Mouse (Mus musculus): ENCODE measurements around the gene Fyn. TPM values are rescaled to one million over a fixed set of nuclear protein-coding genes. Genes with fewer than 3 reads are reported as not detected.
A peak's percentile ranks its signal among the peaks of the same experiment; 100 is the strongest.

Fyn gene
- polyA plus RNA-seq, 1 experiment from 2014 or later = 13.4 TPM

DNA sequence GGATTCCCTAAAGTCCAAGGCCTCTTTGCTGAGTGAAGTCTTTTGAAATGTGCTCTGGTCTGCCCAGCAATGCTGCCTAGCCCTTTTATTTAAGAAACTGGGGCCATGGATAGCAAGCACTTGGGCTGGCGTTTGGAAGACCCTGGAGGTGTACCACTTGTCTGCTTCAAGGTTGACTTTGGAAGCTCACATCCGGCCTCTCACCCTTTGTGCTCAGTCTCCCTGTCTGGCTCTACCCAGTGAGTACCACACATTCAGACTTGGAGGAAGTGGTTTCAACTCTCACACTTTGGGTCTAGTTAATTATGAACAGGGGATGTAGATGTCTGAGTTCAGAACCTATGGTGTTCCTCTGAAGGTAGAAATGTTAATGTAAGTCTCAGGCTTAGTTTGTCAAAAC lies 2.8 kb downstream of the Fyn start:
- peak overlapping the region; percentile 91 for H3K4me2 ChIP-seq (ENCODE audit: low read depth, low read length)
- no peak overlapping the region for H3K9ac ChIP-seq (ENCODE audit: low read length)
- no peak for ATAC-seq (ENCODE audit: low read depth)
- peaks cover 3% of the 10 kb centered on the region; the same call in 1 of the 2 replicates for H3K27me3 ChIP-seq (ENCODE audit: control insufficient read depth, insufficient read depth, low read depth, low read length)
- H3K4me1 ChIP-seq (replicated peaks; ENCODE audit: control insufficient read depth, insufficient read depth, low read length) = peaks cover 12% of the 10 kb centered on the region
- H3K36me3 ChIP-seq (ENCODE audit: control insufficient read depth, insufficient read depth, low read length) = no peaks in the 10 kb centered on the region
- peak overlapping the region; percentile 89; the same call in 1 of the 2 replicates for H3K4me3 ChIP-seq (ENCODE audit: low read length)
- H3K27ac ChIP-seq (ENCODE audit: low read length) = no peak overlapping the region
- WGBS = 40% methylated on average over 2 of the region's 2 CpGs
- no peaks in the 10 kb centered on the region for H3K9me3 ChIP-seq (ENCODE audit: control insufficient read depth, low read length)

DNA sequence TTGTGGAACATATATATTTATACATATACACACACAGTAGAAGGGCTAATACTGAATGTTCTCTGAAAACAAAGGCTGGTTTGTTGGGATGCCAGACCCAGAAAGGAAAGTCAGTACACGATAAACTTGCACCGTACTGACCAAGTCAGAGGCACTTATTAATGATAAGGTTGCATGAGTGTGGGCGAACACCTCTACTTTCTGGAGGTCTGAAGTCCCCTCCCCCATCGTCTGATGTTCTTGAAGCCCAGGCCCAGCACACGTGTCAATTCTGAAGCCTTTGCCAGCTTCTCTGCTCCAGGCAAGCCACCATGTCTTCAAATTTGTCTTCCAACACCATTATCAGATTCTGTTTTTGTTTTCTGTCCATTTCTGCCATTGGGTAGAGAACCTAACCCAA lies 3.3 kb downstream of the Fyn start:
- H3K27ac ChIP-seq (ENCODE audit: low read length) = no peak overlapping the region
- no peaks in the 10 kb centered on the region for H3K36me3 ChIP-seq (ENCODE audit: control insufficient read depth, insufficient read depth, low read length)
- peaks cover 12% of the 10 kb centered on the region for H3K4me1 ChIP-seq (replicated peaks; ENCODE audit: control insufficient read depth, insufficient read depth, low read length)
- WGBS = 57% methylated on average over 5 of the region's 5 CpGs
- H3K9me3 ChIP-seq (ENCODE audit: control insufficient read depth, low read length) = no peaks in the 10 kb centered on the region
- H3K9ac ChIP-seq (ENCODE audit: low read length) = no peak overlapping the region
- H3K4me2 ChIP-seq (ENCODE audit: low read depth, low read length) = no peak overlapping the region
- H3K4me3 ChIP-seq (ENCODE audit: low read length) = no peak overlapping the region
- peaks cover 3% of the 10 kb centered on the region; the same call in 1 of the 2 replicates for H3K27me3 ChIP-seq (ENCODE audit: control insufficient read depth, insufficient read depth, low read depth, low read length)
- ATAC-seq (ENCODE audit: low read depth) = no peak

DNA sequence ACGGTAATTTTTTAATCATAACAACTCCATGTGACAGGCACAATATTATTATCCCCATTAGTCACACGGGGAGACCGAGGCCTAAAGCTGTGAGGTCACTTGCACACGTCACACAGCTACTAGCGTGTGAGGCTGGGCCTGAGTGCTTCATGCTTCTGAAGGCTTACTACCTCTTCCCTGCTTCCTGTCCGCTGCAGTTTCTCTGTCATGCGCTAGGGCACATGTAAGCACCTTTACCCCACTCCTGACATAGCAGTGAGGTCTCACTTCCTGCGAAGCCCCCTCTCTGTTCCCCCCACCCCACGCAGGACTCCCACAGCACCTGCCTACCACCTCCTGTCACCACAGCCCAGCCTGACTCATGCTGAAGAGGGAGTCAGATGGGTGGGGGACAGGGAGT lies 8.0 kb downstream of the Fyn start:
- H3K9me3 ChIP-seq (ENCODE audit: control insufficient read depth, low read length) = no peaks in the 10 kb centered on the region

DNA sequence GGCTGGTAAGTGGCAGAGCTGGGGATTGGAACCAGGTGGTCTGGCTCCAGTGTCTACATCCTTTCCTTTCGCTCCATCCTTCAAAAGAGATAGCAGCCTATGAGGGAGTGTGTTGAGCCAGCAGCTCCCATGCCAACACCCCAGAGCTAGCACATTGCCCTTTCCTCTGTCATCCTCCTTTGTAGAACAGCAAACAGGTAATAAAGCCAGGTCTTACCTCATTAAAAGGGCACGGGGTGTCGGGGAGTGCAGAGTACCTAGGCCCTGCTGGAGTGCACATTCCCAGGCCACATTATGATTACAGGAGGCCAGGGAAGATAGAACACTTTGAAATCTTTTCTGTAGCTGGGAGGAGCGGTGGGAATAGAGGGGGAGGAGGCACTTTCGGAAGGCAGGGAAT lies 8.6 kb downstream of the Fyn start:
- Histone ChIP-seq H3K4me3 (ENCODE audit: low read length) (no peak overlapping the region), H3K36me3 (ENCODE audit: control insufficient read depth, insufficient read depth, low read length) (no peaks in the 10 kb centered on the region), H3K27me3 (ENCODE audit: control insufficient read depth, insufficient read depth, low read depth, low read length) (no peaks in the 10 kb centered on the region), H3K4me1 (replicated peaks; ENCODE audit: control insufficient read depth, insufficient read depth, low read length) (peaks cover 8% of the 10 kb centered on the region), H3K27ac (ENCODE audit: low read length) (no peak overlapping the region), H3K9ac (ENCODE audit: low read length) (no peak overlapping the region), H3K9me3 (ENCODE audit: control insufficient read depth, low read length) (no peaks in the 10 kb centered on the region), H3K4me2 (ENCODE audit: low read depth, low read length) (no peak overlapping the region)
- ATAC-seq (ENCODE audit: low read depth) = no peak
- 74% methylated on average over 5 of the region's 5 CpGs for WGBS

More for the DNA sequence above, 8.0 kb downstream of the Fyn start:
- H3K9ac ChIP-seq (ENCODE audit: low read length) = no peak overlapping the region
- no peak overlapping the region for H3K27ac ChIP-seq (ENCODE audit: low read length)
- H3K4me3 ChIP-seq (ENCODE audit: low read length) = no peak overlapping the region
- 71% methylated on average over 9 of the region's 9 CpGs for WGBS
- peaks cover 8% of the 10 kb centered on the region for H3K4me1 ChIP-seq (replicated peaks; ENCODE audit: control insufficient read depth, insufficient read depth, low read length)
- no peaks in the 10 kb centered on the region for H3K36me3 ChIP-seq (ENCODE audit: control insufficient read depth, insufficient read depth, low read length)
- no peaks in the 10 kb centered on the region for H3K27me3 ChIP-seq (ENCODE audit: control insufficient read depth, insufficient read depth, low read depth, low read length)
- H3K4me2 ChIP-seq (ENCODE audit: low read depth, low read length) = no peak overlapping the region
- ATAC-seq (ENCODE audit: low read depth) = peak; percentile 15; the same call in 1 of the 2 replicates

DNA sequence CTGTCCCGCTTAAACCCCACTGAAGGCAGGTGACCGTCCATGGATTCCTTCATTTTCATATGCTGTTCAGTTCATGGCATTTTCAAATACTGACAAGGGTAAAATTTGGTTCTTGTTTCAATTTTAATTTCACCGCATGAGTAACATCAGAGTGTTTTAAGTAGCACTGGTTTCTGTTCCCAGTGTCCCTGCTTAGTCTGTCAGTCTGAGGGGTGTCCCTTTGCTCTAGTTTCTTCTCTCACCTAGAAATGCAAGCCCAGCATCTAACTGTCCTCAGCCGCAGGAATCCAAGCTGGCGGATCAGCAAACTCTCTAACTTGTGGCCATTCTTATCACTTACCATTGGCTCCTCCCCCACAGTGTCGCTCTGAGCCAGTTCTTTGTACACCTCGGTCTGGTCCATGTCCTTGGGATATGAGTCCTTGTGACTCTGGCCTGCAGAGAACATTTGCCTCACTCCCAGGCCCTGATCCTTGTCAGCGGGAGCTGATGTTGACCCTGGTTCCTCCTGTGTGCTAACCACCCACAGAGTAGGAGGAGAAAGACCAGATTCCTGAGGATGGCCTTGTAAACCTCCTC lies 9.5 kb downstream of the Fyn start:
- 67% methylated on average over 8 of the region's 8 CpGs for WGBS
- Histone ChIP-seq H3K27ac (ENCODE audit: low read length) (no peak overlapping the region), H3K36me3 (ENCODE audit: control insufficient read depth, insufficient read depth, low read length) (no peaks in the 10 kb centered on the region), H3K4me3 (ENCODE audit: low read length) (no peak overlapping the region), H3K27me3 (ENCODE audit: control insufficient read depth, insufficient read depth, low read depth, low read length) (no peaks in the 10 kb centered on the region), H3K9ac (ENCODE audit: low read length) (no peak overlapping the region), H3K4me2 (ENCODE audit: low read depth, low read length) (no peak overlapping the region), H3K9me3 (ENCODE audit: control insufficient read depth, low read length) (no peaks in the 10 kb centered on the region), H3K4me1 (replicated peaks; ENCODE audit: control insufficient read depth, insufficient read depth, low read length) (peaks cover 8% of the 10 kb centered on the region; the same call in 1 of the 2 replicates)
- no peak for ATAC-seq (ENCODE audit: low read depth)

DNA sequence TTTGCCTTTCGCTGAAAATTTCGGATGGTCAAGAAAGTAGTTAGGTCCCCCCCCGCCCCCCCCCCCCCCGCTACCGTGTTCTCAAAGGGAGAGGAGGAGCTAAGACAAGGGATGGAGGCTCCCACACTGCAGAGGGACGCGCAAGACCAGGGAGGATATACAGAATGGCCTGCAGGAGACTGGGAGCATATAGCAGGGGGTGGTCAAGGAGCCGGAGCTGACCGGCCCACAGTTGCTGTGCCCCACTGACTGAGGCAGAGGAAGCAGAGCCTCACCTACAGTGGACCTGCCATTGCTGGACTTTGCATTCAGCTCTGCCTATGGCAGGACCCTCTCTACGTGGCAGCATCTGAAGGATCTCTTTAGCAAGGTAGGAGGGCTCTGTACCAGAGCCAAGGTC lies 10.6 kb downstream of the Fyn start:
- Histone ChIP-seq H3K4me1 (replicated peaks; ENCODE audit: control insufficient read depth, insufficient read depth, low read length) (peaks cover 8% of the 10 kb centered on the region; the same call in 1 of the 2 replicates), H3K4me3 (ENCODE audit: low read length) (no peak overlapping the region), H3K36me3 (ENCODE audit: control insufficient read depth, insufficient read depth, low read length) (no peaks in the 10 kb centered on the region), H3K9me3 (ENCODE audit: control insufficient read depth, low read length) (no peaks in the 10 kb centered on the region), H3K27me3 (ENCODE audit: control insufficient read depth, insufficient read depth, low read depth, low read length) (no peaks in the 10 kb centered on the region), H3K9ac (ENCODE audit: low read length) (no peak overlapping the region), H3K4me2 (ENCODE audit: low read depth, low read length) (no peak overlapping the region), H3K27ac (ENCODE audit: low read length) (no peak overlapping the region)
- no peak for ATAC-seq (ENCODE audit: low read depth)
- WGBS = 53% methylated on average over 10 of the region's 10 CpGs

DNA sequence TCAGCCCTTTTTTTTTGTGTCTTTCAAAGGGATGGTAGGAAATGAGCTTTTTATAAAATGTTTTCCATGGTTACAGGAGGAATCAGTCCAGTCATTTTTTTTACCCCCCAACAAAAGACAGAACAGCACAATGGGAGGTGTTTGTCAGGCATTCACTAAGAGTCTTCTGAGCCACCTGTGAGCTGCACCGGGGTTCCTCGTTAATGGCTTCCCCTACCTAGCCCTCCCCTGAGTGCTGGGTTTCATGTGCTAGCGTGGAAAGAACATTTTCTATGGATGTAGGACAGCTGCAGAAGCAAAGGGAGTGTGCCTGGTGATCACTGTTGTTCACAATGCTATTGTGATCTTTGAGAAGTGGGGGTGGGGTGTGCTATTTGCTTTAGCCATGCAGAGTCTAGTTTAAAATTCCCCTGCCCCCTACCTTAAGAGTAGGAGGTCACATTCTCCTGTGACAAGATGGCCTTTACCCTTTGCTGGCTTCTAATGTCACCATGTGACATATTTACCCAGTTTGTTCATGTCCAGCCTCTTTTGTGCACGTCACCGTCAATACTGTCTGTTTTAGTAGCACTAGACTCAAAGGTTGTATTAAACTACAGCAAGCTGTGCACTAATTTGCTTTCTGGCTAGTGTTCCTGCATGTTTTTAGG lies 11.2 kb downstream of the Fyn start:
- Histone ChIP-seq H3K9me3 (ENCODE audit: control insufficient read depth, low read length) (no peaks in the 10 kb centered on the region), H3K4me3 (ENCODE audit: low read length) (no peak overlapping the region), H3K4me2 (ENCODE audit: low read depth, low read length) (no peak overlapping the region), H3K27me3 (ENCODE audit: control insufficient read depth, insufficient read depth, low read depth, low read length) (no peaks in the 10 kb centered on the region), H3K36me3 (ENCODE audit: control insufficient read depth, insufficient read depth, low read length) (no peaks in the 10 kb centered on the region), H3K27ac (ENCODE audit: low read length) (no peak overlapping the region), H3K4me1 (replicated peaks; ENCODE audit: control insufficient read depth, insufficient read depth, low read length) (peaks cover 8% of the 10 kb centered on the region; the same call in 1 of the 2 replicates), H3K9ac (ENCODE audit: low read length) (no peak overlapping the region)
- WGBS = 74% methylated on average over 5 of the region's 5 CpGs
- no peak for ATAC-seq (ENCODE audit: low read depth)

DNA sequence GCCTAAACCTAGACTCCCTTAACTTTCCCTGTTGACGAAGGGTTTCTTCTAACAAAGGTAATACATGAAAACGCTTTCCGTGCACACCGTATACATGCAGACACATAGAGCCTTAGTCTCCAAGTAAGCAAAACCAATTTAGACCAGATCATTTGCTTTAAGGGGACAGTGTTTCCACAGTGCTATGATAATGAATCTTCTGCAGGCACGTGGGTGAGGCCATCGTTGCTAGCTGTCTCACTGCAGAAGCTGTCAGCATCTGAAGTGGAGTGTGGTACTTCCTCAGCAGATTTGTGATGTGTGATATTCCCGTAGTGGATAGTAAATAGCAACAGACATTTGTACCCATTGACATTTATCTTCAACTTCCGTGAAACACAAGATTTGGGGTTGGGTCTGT lies 16.6 kb downstream of the Fyn start:
- 64% methylated on average over 8 of the region's 8 CpGs for WGBS
- peaks cover 22% of the 10 kb centered on the region for H3K4me1 ChIP-seq (replicated peaks; ENCODE audit: control insufficient read depth, insufficient read depth, low read length)

DNA sequence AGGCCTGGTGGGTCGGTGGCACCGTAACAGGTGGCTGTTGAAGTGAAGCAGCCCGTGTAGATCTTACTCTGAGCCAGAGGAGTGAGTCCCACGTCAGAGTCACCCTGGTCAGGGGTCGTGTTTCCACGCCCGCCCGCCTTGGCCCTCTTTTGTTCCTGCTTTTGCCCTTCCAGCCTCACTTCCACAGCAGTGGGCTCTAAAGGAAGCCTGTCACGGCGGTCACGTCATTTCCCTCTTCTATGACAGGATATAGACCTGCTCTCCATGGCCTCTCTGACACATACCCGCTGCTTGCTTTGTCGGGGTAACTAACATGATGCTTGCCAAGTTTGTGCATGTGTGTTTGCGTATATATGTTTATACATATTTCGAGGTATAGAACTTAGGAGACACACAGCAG lies 17.5 kb downstream of the Fyn start:
- peaks cover under 1% of the 10 kb centered on the region for H3K36me3 ChIP-seq (ENCODE audit: control insufficient read depth, insufficient read depth, low read length)
- peak overlapping the region; percentile 13; the same call in 1 of the 2 replicates for H3K27ac ChIP-seq (ENCODE audit: low read length)
- ATAC-seq (ENCODE audit: low read depth) = peak; percentile 47; the same call in 1 of the 2 replicates
- WGBS = 50% methylated on average over 15 of the region's 15 CpGs
- H3K4me1 ChIP-seq (replicated peaks; ENCODE audit: control insufficient read depth, insufficient read depth, low read length) = peaks cover 22% of the 10 kb centered on the region
- H3K9ac ChIP-seq (ENCODE audit: low read length) = no peak overlapping the region
- no peaks in the 10 kb centered on the region for H3K27me3 ChIP-seq (ENCODE audit: control insufficient read depth, insufficient read depth, low read depth, low read length)
- H3K4me2 ChIP-seq (ENCODE audit: low read depth, low read length) = no peak overlapping the region
- H3K9me3 ChIP-seq (ENCODE audit: control insufficient read depth, low read length) = peaks cover 1% of the 10 kb centered on the region; the same call in 1 of the 2 replicates
- no peak overlapping the region for H3K4me3 ChIP-seq (ENCODE audit: low read length)

More for the DNA sequence above, 16.6 kb downstream of the Fyn start:
- Histone ChIP-seq H3K36me3 (ENCODE audit: control insufficient read depth, insufficient read depth, low read length) (no peaks in the 10 kb centered on the region), H3K4me2 (ENCODE audit: low read depth, low read length) (no peak overlapping the region), H3K9ac (ENCODE audit: low read length) (no peak overlapping the region), H3K27ac (ENCODE audit: low read length) (no peak overlapping the region), H3K27me3 (ENCODE audit: control insufficient read depth, insufficient read depth, low read depth, low read length) (no peaks in the 10 kb centered on the region), H3K4me3 (ENCODE audit: low read length) (no peak overlapping the region), H3K9me3 (ENCODE audit: control insufficient read depth, low read length) (no peaks in the 10 kb centered on the region)
- ATAC-seq (ENCODE audit: low read depth) = no peak
